Mouse (Mus musculus) forebrain, embryonic 15.5 days (tissue): ENCODE data around the gene Taok3. TPM values are rescaled to one million over a fixed set of nuclear protein-coding genes. Genes with fewer than 3 reads are reported as not detected.

Experiments
- ATAC-seq: fragments of 200-750 bp; cut with Nextera tagmentation; replicated peaks from 2 replicates; pipeline ENCODE4 v1.8.0; 2017; ENCODE audit warnings: mild to moderate bottlenecking, moderate TSS enrichment, moderate library complexity
- H3K27ac ChIP-seq: fragments of 300-500 bp; sonication (generic); replicated peaks from 2 replicates; pipeline ENCODE4 v1.5.1; 2015; ENCODE audit warnings: mild to moderate bottlenecking, inconsistent platforms
- H3K27me3 ChIP-seq: fragments of 300-500 bp; sonication (generic); 2 replicates; pipeline ENCODE4 v1.6.1; 2015; ENCODE audit warnings: inconsistent platforms
- H3K36me3 ChIP-seq: fragments of 300-500 bp; sonication (generic); 2 replicates; pipeline ENCODE4 v1.6.1; 2015; ENCODE audit warnings: mild to moderate bottlenecking, inconsistent platforms
- H3K4me1 ChIP-seq: fragments of 300-500 bp; sonication (generic); 2 replicates; pipeline ENCODE4 v1.6.1; 2015; ENCODE audit warnings: inconsistent platforms
- H3K4me2 ChIP-seq: fragments of 300-500 bp; sonication (generic); replicated peaks from 2 replicates; pipeline ENCODE4 v1.6.1; 2015; ENCODE audit warnings: mild to moderate bottlenecking, inconsistent platforms
- H3K4me3 ChIP-seq: fragments of 300-500 bp; sonication (generic); 2 replicates; pipeline ENCODE4 v1.5.1; 2015; ENCODE audit warnings: mild to moderate bottlenecking, inconsistent platforms
- H3K9ac ChIP-seq: fragments of 300-500 bp; sonication (generic); replicated peaks from 2 replicates; pipeline ENCODE4 v1.6.1; 2015; ENCODE audit warnings: mild to moderate bottlenecking, inconsistent platforms
- H3K9me3 ChIP-seq: fragments of 300-500 bp; sonication (generic); 2 replicates; pipeline ENCODE4 v1.6.1; 2016; ENCODE audit warnings: inconsistent platforms
- WGBS: fragments of 180-500 bp; shearing (Covaris S2); methylation state at CpG from one replicate; pipeline ENCODE4 v1.1.7; 2015; ENCODE audit warnings: mixed read lengths; 5-methylcytosine and 5-hydroxymethylcytosine counted together
- polyA plus RNA-seq: library from polyadenylated mRNA; unstranded; fragments of >200 nt; fragmentation: Nextera tagmentation; extraction: Ambion mirVana; gene quantifications from 2 replicates; pipeline ENCODE4 v1.2.1, GENCODE M21; 2015

Taok3 gene
- polyA plus RNA-seq, 1 experiment from 2014 or later: 51.7 TPM

- Histone ChIP-seq H3K4me1 (no peaks in the 10 kb centered on the region), H3K9ac (no peak overlapping the region), H3K9me3 (no peaks in the 10 kb centered on the region), H3K27ac (no peak overlapping the region), H3K27me3 (no peaks in the 10 kb centered on the region), H3K36me3 (no peaks in the 10 kb centered on the region), H3K4me3 (no peak overlapping the region), H3K4me2 (no peak overlapping the region)
- no peak for ATAC-seq
- WGBS: 85% methylated on average over 16 of the region's 16 CpGs
These were observed 29.4 kb downstream of the Taok3 start for GRCm38 (mm10) chr5:117149054-117149942.

DNA sequence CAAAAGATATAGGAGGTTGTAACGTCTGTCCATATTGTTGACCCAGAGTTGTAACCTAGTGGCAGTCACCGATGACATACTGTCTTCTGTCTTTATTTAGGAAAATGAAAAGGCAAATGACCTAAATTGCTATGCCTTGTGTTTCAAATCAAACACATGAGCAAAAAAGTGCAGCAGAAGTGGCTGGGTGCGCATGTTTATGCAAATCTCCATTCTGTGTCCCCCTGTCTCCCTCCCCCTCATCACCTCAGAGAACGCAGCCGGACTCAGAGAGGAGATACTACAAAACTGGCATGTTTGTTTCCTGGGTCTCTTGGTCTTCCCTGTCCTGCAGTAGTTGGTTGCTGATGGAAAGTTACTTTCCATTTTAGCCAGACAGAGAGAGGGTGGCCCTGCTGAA is 30.1 kb downstream of the Taok3 start:
- no peaks in the 10 kb centered on the region for H3K4me1 ChIP-seq
- no peaks in the 10 kb centered on the region for H3K27me3 ChIP-seq

DNA sequence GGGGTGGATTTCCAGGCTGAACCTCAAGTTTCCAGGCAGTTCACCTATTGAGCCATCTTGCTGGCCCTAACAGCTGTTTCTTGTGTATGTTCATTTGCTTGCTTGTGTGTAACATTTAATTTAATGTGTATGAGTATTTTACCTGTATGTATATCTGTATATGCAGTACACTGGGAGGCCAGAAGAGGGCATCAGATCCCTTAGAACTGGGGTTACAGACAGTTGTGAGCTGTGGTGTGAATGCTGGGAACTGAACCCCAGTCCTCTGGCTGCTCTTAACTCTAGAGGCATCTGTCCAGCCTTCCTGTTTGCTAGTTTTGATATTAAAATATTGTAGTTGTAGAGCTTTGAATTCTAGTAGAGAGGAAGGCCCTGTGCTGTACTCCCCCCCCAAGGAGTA is 33.0 kb downstream of the Taok3 start:
- Histone ChIP-seq H3K9me3 (no peaks in the 10 kb centered on the region), H3K36me3 (no peaks in the 10 kb centered on the region), H3K4me3 (no peak overlapping the region), H3K9ac (no peak overlapping the region), H3K27me3 (no peaks in the 10 kb centered on the region), H3K27ac (no peak overlapping the region), H3K4me1 (no peaks in the 10 kb centered on the region), H3K4me2 (no peak overlapping the region)
- ATAC-seq: no peak

More for the DNA sequence above, 30.1 kb downstream of the Taok3 start:
- Histone ChIP-seq H3K36me3 (no peaks in the 10 kb centered on the region), H3K9me3 (no peaks in the 10 kb centered on the region), H3K9ac (no peak overlapping the region), H3K4me2 (no peak overlapping the region), H3K27ac (no peak overlapping the region), H3K4me3 (no peak overlapping the region)
- no peak for ATAC-seq
- WGBS: 87% methylated on average over 5 of the region's 5 CpGs

DNA sequence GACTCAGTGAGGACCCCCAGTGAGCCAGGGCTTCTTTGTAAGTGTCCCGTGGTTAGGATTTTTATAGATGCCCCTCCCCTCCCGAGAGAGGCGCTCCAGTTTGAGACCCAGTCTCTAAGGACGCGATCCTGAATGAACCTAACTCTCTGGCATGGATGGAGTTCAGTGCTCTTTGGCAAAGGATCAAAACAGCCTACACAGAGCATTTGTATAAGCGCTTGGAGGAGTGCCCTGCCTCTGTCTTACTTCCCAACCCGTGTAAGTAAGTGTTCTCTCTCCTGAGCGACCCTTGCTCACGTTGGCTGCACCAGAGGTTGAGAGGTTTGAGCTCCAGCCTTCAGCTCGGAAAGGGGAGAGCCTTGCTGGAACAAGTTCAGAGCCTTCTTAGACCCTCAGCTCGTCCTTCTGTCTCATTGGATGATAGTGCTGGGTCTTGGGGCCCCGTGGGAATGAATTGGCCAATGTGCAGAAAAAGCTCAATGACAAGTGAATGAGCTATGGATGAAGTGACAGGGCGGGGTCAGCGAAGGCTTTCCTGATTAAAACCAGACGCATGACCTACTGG is 33.7 kb downstream of the Taok3 start:
- no peak overlapping the region for H3K27ac ChIP-seq
- no peaks in the 10 kb centered on the region for H3K27me3 ChIP-seq
- no peaks in the 10 kb centered on the region for H3K9me3 ChIP-seq
- WGBS: 67% methylated on average over 15 of the region's 15 CpGs
- no peak overlapping the region for H3K9ac ChIP-seq
- no peaks in the 10 kb centered on the region for H3K4me1 ChIP-seq
- no peak overlapping the region for H3K4me3 ChIP-seq
- no peak for ATAC-seq
- no peaks in the 10 kb centered on the region for H3K36me3 ChIP-seq
- H3K4me2 ChIP-seq: no peak overlapping the region

GRCm38 (mm10) chr5:117158335-117159018 is 38.5 kb downstream of the Taok3 start:
- H3K9ac ChIP-seq: no peak overlapping the region
- no peak overlapping the region for H3K4me3 ChIP-seq
- H3K4me2 ChIP-seq: no peak overlapping the region
- no peaks in the 10 kb centered on the region for H3K9me3 ChIP-seq
- ATAC-seq: no peak
- H3K36me3 ChIP-seq: no peaks in the 10 kb centered on the region
- no peaks in the 10 kb centered on the region for H3K27me3 ChIP-seq
- no peaks in the 10 kb centered on the region for H3K4me1 ChIP-seq
- H3K27ac ChIP-seq: no peak overlapping the region
- WGBS: 84% methylated on average over 7 of the region's 7 CpGs

DNA sequence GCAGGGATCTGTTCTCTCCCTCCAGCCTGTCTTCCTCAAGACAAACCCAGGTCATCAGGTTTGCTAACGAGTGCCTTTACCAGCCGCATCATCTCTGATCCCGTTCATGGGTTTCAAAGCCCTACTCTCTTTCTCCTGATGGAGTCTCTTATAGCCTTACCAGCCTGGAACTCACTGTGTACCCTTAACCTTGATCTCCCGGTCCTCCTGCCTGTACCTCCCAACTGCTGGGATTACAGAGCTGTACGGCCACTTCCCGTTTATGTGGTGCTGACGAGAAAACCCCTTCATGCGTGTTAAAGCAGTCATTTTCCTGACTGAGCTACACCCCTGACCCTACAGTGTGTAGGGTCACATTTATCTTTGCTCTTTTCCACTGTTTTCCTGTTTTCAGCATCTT is 39.4 kb downstream of the Taok3 start:
- no peaks in the 10 kb centered on the region for H3K36me3 ChIP-seq
- H3K4me3 ChIP-seq: no peak overlapping the region
- H3K4me2 ChIP-seq: no peak overlapping the region
- ATAC-seq: no peak
- H3K9ac ChIP-seq: no peak overlapping the region
- no peak overlapping the region for H3K27ac ChIP-seq
- no peaks in the 10 kb centered on the region for H3K4me1 ChIP-seq
- 68% methylated on average over 8 of the region's 8 CpGs for WGBS
- no peaks in the 10 kb centered on the region for H3K27me3 ChIP-seq
- H3K9me3 ChIP-seq: no peaks in the 10 kb centered on the region

- 51% methylated on average over 6 of the region's 6 CpGs for WGBS
- no peaks in the 10 kb centered on the region for H3K4me1 ChIP-seq
- H3K4me3 ChIP-seq: no peak overlapping the region
These were observed 39.9 kb downstream of the Taok3 start for GRCm38 (mm10) chr5:117159805-117160291.

DNA sequence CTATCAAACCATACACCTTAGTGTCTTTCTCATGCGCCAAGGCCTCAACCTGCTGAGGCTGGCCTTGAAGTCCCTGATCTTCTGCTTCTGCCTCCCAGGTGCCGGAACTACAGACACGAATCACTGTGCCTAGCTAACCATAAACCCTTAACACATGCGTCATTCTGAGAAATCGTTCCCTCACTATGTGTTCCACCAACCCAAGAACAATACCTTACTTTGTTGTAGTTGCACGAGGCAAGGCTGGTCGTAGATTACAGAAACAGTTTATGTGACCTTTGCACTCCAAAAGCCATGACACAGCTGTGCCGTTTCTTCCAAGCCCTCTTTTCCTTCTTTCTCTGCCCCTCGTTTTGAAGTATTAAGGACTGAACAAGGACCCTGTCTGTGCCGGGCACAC is 40.6 kb downstream of the Taok3 start:
- ATAC-seq: no peak
- no peaks in the 10 kb centered on the region for H3K27me3 ChIP-seq
- H3K36me3 ChIP-seq: no peaks in the 10 kb centered on the region
- H3K4me3 ChIP-seq: no peak overlapping the region
- H3K9me3 ChIP-seq: no peaks in the 10 kb centered on the region
- 62% methylated on average over 10 of the region's 10 CpGs for WGBS
- no peak overlapping the region for H3K27ac ChIP-seq
- H3K4me2 ChIP-seq: no peak overlapping the region
- no peak overlapping the region for H3K9ac ChIP-seq
- H3K4me1 ChIP-seq: no peaks in the 10 kb centered on the region

More at GRCm38 (mm10) chr5:117159805-117160291, 39.9 kb downstream of the Taok3 start:
- H3K27me3 ChIP-seq: no peaks in the 10 kb centered on the region
- no peaks in the 10 kb centered on the region for H3K36me3 ChIP-seq
- H3K9ac ChIP-seq: no peak overlapping the region
- no peak overlapping the region for H3K4me2 ChIP-seq
- H3K27ac ChIP-seq: no peak overlapping the region
- H3K9me3 ChIP-seq: no peaks in the 10 kb centered on the region
- ATAC-seq: no peak

DNA sequence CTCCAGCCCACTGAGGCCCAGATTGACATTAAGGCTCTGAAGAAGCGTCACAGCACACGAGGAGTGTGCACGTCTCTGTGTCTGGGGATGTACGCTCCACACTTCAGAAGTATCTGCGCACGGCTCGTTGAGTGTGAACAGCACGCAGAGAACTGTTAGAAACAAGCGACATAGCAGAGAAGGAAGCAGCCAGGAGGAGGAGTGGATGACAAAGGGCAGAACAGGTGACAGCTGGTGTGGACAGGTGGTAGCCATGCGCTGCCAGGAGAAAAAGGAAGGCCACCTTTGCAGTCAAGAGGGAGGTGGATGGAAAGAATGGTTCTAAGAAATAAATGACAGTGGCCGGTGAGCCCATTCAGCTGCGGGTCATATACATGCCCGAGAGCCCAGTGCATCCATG is 43.9 kb downstream of the Taok3 start:
- WGBS: 90% methylated on average over 13 of the region's 13 CpGs
- H3K4me3 ChIP-seq: no peak overlapping the region

DNA sequence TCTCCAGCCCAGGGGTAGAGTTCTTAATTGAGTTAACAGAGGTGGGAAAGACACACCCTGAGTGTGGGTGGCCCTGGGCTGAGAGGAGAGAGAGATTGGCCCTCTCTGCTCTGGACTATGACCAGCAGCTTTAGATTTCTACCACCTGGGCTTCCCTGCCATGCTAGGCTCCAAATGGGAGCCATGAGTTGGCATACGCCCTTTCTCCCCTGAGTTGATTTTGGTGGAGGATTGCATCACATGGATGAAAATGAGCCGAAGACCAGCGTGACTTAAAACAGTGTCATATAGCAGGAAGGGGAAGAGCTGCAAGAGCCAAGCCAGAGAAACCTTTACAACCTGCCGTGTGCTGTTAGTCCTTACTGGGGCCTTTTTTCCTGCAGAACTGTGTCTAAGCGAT is 44.6 kb downstream of the Taok3 start:
- no peaks in the 10 kb centered on the region for H3K4me1 ChIP-seq
- no peak overlapping the region for H3K9ac ChIP-seq
- H3K27ac ChIP-seq: no peak overlapping the region
- H3K36me3 ChIP-seq: no peaks in the 10 kb centered on the region
- no peak overlapping the region for H3K4me2 ChIP-seq
- H3K4me3 ChIP-seq: no peak overlapping the region
- no peak for ATAC-seq
- WGBS: 85% methylated on average over 5 of the region's 5 CpGs
- H3K27me3 ChIP-seq: no peaks in the 10 kb centered on the region
- no peaks in the 10 kb centered on the region for H3K9me3 ChIP-seq

More for the DNA sequence above, 43.9 kb downstream of the Taok3 start:
- Histone ChIP-seq H3K9me3 (no peaks in the 10 kb centered on the region), H3K27me3 (no peaks in the 10 kb centered on the region), H3K4me2 (no peak overlapping the region), H3K4me1 (no peaks in the 10 kb centered on the region), H3K36me3 (no peaks in the 10 kb centered on the region), H3K27ac (no peak overlapping the region), H3K9ac (no peak overlapping the region)
- no peak for ATAC-seq

GRCm38 (mm10) chr5:117164923-117165322 is 45.0 kb downstream of the Taok3 start:
- Histone ChIP-seq H3K4me3 (no peak overlapping the region), H3K27me3 (no peaks in the 10 kb centered on the region), H3K27ac (no peak overlapping the region), H3K4me1 (no peaks in the 10 kb centered on the region), H3K9ac (no peak overlapping the region), H3K36me3 (no peaks in the 10 kb centered on the region), H3K4me2 (no peak overlapping the region), H3K9me3 (no peaks in the 10 kb centered on the region)
- ATAC-seq: no peak
- 68% methylated on average over 2 of the region's 2 CpGs for whole genome bisulfite sequencing

- H3K27ac ChIP-seq: no peak overlapping the region
- no peak overlapping the region for H3K4me3 ChIP-seq
- no peak overlapping the region for H3K9ac ChIP-seq
- H3K4me2 ChIP-seq: no peak overlapping the region
- 84% methylated on average over 2 of the region's 2 CpGs for WGBS
- ATAC-seq: no peak
- H3K36me3 ChIP-seq: no peaks in the 10 kb centered on the region
- no peaks in the 10 kb centered on the region for H3K27me3 ChIP-seq
- H3K4me1 ChIP-seq: no peaks in the 10 kb centered on the region
- H3K9me3 ChIP-seq: no peaks in the 10 kb centered on the region
These were observed 46.0 kb downstream of the Taok3 start for GRCm38 (mm10) chr5:117165946-117166345.
